Mouse (Mus musculus): ENCODE results near the gene 4930535I16Rik.

The 4930535I16Rik gene

GRCm38 (mm10) chr4:123904333-123905125 lies 13.3 kb downstream of the 4930535I16Rik start, which contains the start of gene Mycbp:
TSS of gene Mycbp (plus strand) at chr4:123904832.
- peak; percentile 99 for DNase-seq

GRCm38 (mm10) chr4:123903432-123903831 lies 14.4 kb downstream of the 4930535I16Rik start:
- DNase-seq = no peak

GRCm38 (mm10) chr4:123898696-123899095 lies 19.1 kb downstream of the 4930535I16Rik start:
- peak; percentile 18 for DNase-seq

GRCm38 (mm10) chr4:123894295-123894694 lies 23.5 kb downstream of the 4930535I16Rik start:
- no peak for DNase-seq

- no peak for DNase-seq
Measured at GRCm38 (mm10) chr4:123893726-123894125, 24.1 kb downstream of the 4930535I16Rik start.
